Mouse (Mus musculus) C2C12 (cell line): ENCODE results near the gene Pou1f1.

Experiments
- CTCF ChIP-seq: IDR thresholded peaks from one replicate; pipeline ENCODE4 v1.5.1; 2011; ENCODE audit not compliant: control insufficient read depth, insufficient read depth, insufficient read length
- FOSL1 ChIP-seq: IDR thresholded peaks from one replicate; pipeline ENCODE4 v1.8.0; 2011; ENCODE audit warnings: mild to moderate bottlenecking, low read length; ENCODE audit not compliant: poor library complexity, insufficient read depth, severe bottlenecking

- TF ChIP-seq CTCF (no peak), FOSL1 (no peak)
These were observed 6.4 kb downstream of the Pou1f1 start for GRCm38 (mm10) chr16:65526695-65527094.
